ENCODE assay signal across 8 mouse cellular contexts in genomic region chr5:129584583-129585541, GRCm38 (mm10). TPM values are rescaled to one million over a fixed set of nuclear protein-coding genes. Genes with fewer than 3 reads are reported as not detected.
DNase-seq lines count a peak whose midpoint lies in the region; ATAC-seq and TF ChIP-seq lines count a peak whose summit lies in the region.

No protein-coding gene starts in this region.

- ATAC-seq in CD4-positive, CD25-positive, alpha-beta regulatory T cell, adult 4 months, result no peak
- ATAC-seq in G1E (ENCODE audit: extremely low read depth, insufficient number of reproducible peaks, low FRiP score, poor library complexity, severe bottlenecking), result no peak
- ATAC-seq in heart, embryonic 13.5 days (ENCODE audit: extremely low read depth, insufficient number of reproducible peaks, low FRiP score, low TSS enrichment), result no peak
- ATAC-seq in limb, embryonic 11.5 days (ENCODE audit: insufficient number of reproducible peaks, low FRiP score, low TSS enrichment, low read depth), result no peak
- peak; percentile 41 for ATAC-seq in midbrain, embryonic 15.5 days (replicated peaks)
- ATAC-seq in stomach, embryonic 16.5 days (ENCODE audit: insufficient read depth, low FRiP score), result peak; percentile 4; the same call in 1 of the 2 replicates

- peaks cover 9% of the 10 kb centered on the region for H3K4me1 ChIP-seq in G1E (ENCODE audit: insufficient read depth, low read depth, low read length)
- H3K4me1 ChIP-seq in heart, embryonic 13.5 days, result peaks cover 27% of the 10 kb centered on the region
- peaks cover 9% of the 10 kb centered on the region for H3K4me1 ChIP-seq in limb, embryonic 11.5 days (ENCODE audit: control insufficient read depth, insufficient read depth, low read length)
- H3K4me1 ChIP-seq in midbrain, embryonic 15.5 days, result peaks cover 36% of the 10 kb centered on the region
- H3K4me1 ChIP-seq in stomach, embryonic 16.5 days (ENCODE audit: control insufficient read depth, insufficient read depth, low read length), result peaks cover 9% of the 10 kb centered on the region; the same call in 1 of the 2 replicates

- peak overlapping the region; percentile 100 for H3K4me2 ChIP-seq in heart, embryonic 13.5 days
- peak overlapping the region; percentile 99 for H3K4me2 ChIP-seq in limb, embryonic 11.5 days (ENCODE audit: low read depth, severe bottlenecking)
- peak overlapping the region; percentile 99 for H3K4me2 ChIP-seq in midbrain, embryonic 15.5 days
- peak overlapping the region; percentile 100 for H3K4me2 ChIP-seq in stomach, embryonic 16.5 days (ENCODE audit: low read depth, low read length)

- no peak overlapping the region for H3K27ac ChIP-seq in heart, embryonic 13.5 days (replicated peaks)
- H3K27ac ChIP-seq in limb, embryonic 11.5 days (replicated peaks; ENCODE audit: low read depth, low read length), result no peak overlapping the region
- peak overlapping the region; percentile 76 for H3K27ac ChIP-seq in midbrain, embryonic 15.5 days
- H3K27ac ChIP-seq in stomach, embryonic 16.5 days (ENCODE audit: low read length), result no peak overlapping the region

- peaks cover 21% of the 10 kb centered on the region for H3K9me3 ChIP-seq in G1E (replicated peaks)
- no peaks in the 10 kb centered on the region for H3K9me3 ChIP-seq in heart, embryonic 13.5 days
- no peaks in the 10 kb centered on the region for H3K9me3 ChIP-seq in limb, embryonic 11.5 days (ENCODE audit: control insufficient read depth, low read length)
- no peaks in the 10 kb centered on the region for H3K9me3 ChIP-seq in midbrain, embryonic 15.5 days
- no peaks in the 10 kb centered on the region for H3K9me3 ChIP-seq in stomach, embryonic 16.5 days (replicated peaks; ENCODE audit: control insufficient read depth, low read length)

- under 1% methylated on average over 72 of the region's 76 CpGs for WGBS in heart, embryonic 13.5 days
- WGBS in limb, embryonic 11.5 days, result under 1% methylated on average over 76 of the region's 76 CpGs
- WGBS in midbrain, embryonic 15.5 days, result under 1% methylated on average over 74 of the region's 76 CpGs
- under 1% methylated on average over 76 of the region's 76 CpGs for WGBS in stomach, embryonic 16.5 days

- peak overlapping the region; percentile 69; the same call in 1 of the 2 replicates for H3K4me3 ChIP-seq in G1E (ENCODE audit: low read depth, low read length)
- peak overlapping the region; percentile 77 for H3K4me3 ChIP-seq in heart, embryonic 13.5 days
- H3K4me3 ChIP-seq in limb, embryonic 11.5 days (ENCODE audit: low read depth, low read length), result peak overlapping the region; percentile 59
- peak overlapping the region; percentile 87 for H3K4me3 ChIP-seq in midbrain, embryonic 15.5 days
- H3K4me3 ChIP-seq in stomach, embryonic 16.5 days (replicated peaks; ENCODE audit: low read length), result peak overlapping the region; percentile 76

- H3K9ac ChIP-seq in heart, embryonic 13.5 days, result peak overlapping the region; percentile 84
- peak overlapping the region; percentile 65 for H3K9ac ChIP-seq in limb, embryonic 11.5 days (ENCODE audit: low read length)
- H3K9ac ChIP-seq in midbrain, embryonic 15.5 days, result peak overlapping the region; percentile 81
- H3K9ac ChIP-seq in stomach, embryonic 16.5 days (ENCODE audit: low read length), result peak overlapping the region; percentile 82

- H3K27me3 ChIP-seq in G1E (ENCODE audit: insufficient read depth, low read length), result peaks cover 53% of the 10 kb centered on the region
- H3K27me3 ChIP-seq in heart, embryonic 13.5 days (replicated peaks), result peaks cover 95% of the 10 kb centered on the region
- H3K27me3 ChIP-seq in limb, embryonic 11.5 days (ENCODE audit: control insufficient read depth, insufficient read depth, low read length), result peaks cover 33% of the 10 kb centered on the region
- H3K27me3 ChIP-seq in midbrain, embryonic 15.5 days (replicated peaks), result peaks cover 15% of the 10 kb centered on the region
- H3K27me3 ChIP-seq in stomach, embryonic 16.5 days (ENCODE audit: control insufficient read depth, insufficient read depth, low read length), result peaks cover 16% of the 10 kb centered on the region

- H3K36me3 ChIP-seq in G1E (replicated peaks), result no peaks in the 10 kb centered on the region
- H3K36me3 ChIP-seq in heart, embryonic 13.5 days, result no peaks in the 10 kb centered on the region
- H3K36me3 ChIP-seq in limb, embryonic 11.5 days (ENCODE audit: control insufficient read depth, insufficient read depth, low read length), result no peaks in the 10 kb centered on the region
- no peaks in the 10 kb centered on the region for H3K36me3 ChIP-seq in midbrain, embryonic 15.5 days (replicated peaks)
- H3K36me3 ChIP-seq in stomach, embryonic 16.5 days (ENCODE audit: control insufficient read depth, insufficient read depth, low read length), result no peaks in the 10 kb centered on the region

- DNase-seq in CD4-positive, CD25-positive, alpha-beta regulatory T cell, adult 2 months (ENCODE audit: low read depth, low spot score), result peak; percentile 41
- DNase-seq in G1E (ENCODE audit: low spot score), result no peak
- peak; percentile 61 to 65 for DNase-seq in cerebellum, postnatal 10 days
- peak; percentile 67 for DNase-seq in limb, embryonic 11.5 days (ENCODE audit: low spot score)

- TF ChIP-seq CTCF in G1E (IDR thresholded peaks at IDR 0.05; ENCODE audit: low read depth, low read length), result no peak

RNA-seq across cellular contexts. Expression of gene Mmp17, which starts 0.9 kb away (rescaled TPM):
- under 1 TPM in 1 of 2 experiments, not detected in 1; 0.75 TPM for polyA plus RNA-seq in CD4-positive, CD25-positive, alpha-beta regulatory T cell, adult 4 months (2017; shearing (Covaris generic))
- total RNA-seq in G1E (2014; fragmentation: Nextera tagmentation) (not detected in 2 replicates), G1E (2017) (0.05 TPM in 1 of 2 replicates, not detected in the other)
- polyA plus RNA-seq in G1E (2012), result 0.03 and 0.07 TPM in 2 replicates
- 0.80 and 0.87 TPM in 2 replicates for polyA plus RNA-seq in heart, embryonic 13.5 days (2015; fragmentation: Nextera tagmentation; extraction: Ambion mirVana)
- polyA plus RNA-seq in limb, embryonic 11.5 days (2014; fragmentation: Nextera tagmentation; extraction: Ambion mirVana), result 0.68 and 1.4 TPM in 2 replicates
- polyA plus RNA-seq in midbrain, embryonic 15.5 days (2015; fragmentation: Nextera tagmentation; extraction: Ambion mirVana), result 13.2 and 14.5 TPM in 2 replicates
- polyA plus RNA-seq in stomach, embryonic 16.5 days (2015; fragmentation: Nextera tagmentation; extraction: Ambion mirVana), result 2.5 and 3.3 TPM in 2 replicates

Comparison
In these comparisons a context has a peak if more than half of its experiments do, and no peak if none do; other contexts are left out.
1. ATAC-seq: peak in midbrain, embryonic 15.5 days (single experiment) and stomach, embryonic 16.5 days (single experiment); none in CD4-positive, CD25-positive, alpha-beta regulatory T cell, adult 4 months (single experiment), G1E (single experiment), heart, embryonic 13.5 days (single experiment) and limb, embryonic 11.5 days (single experiment).
2. Peak in every context shown above with its lines, with median percentiles within 50 percentile points of each other: H3K4me3 ChIP-seq, H3K4me2 ChIP-seq and H3K9ac ChIP-seq.